Mouse (Mus musculus): ENCODE measurements around the gene Itih5. TPM values are rescaled to one million over a fixed set of nuclear protein-coding genes. Genes with fewer than 3 reads are reported as not detected.
A peak's percentile ranks its signal among the peaks of the same experiment; 100 is the strongest.

The Itih5 gene
- polyA plus RNA-seq, 1 experiment from 2014 or later, result 1.4 TPM

GRCm38 (mm10) chr2:10200736-10201285, 47.4 kb downstream of the Itih5 start:
- Histone ChIP-seq H3K27me3 (ENCODE audit: control insufficient read depth, insufficient read depth, low read length) (no peaks in the 10 kb centered on the region), H3K4me3 (ENCODE audit: low read depth, low read length) (no peak overlapping the region), H3K36me3 (ENCODE audit: control insufficient read depth, insufficient read depth, low read length) (no peaks in the 10 kb centered on the region), H3K27ac (ENCODE audit: low read depth, low read length) (no peak overlapping the region), H3K4me1 (ENCODE audit: control insufficient read depth, insufficient read depth, low read length) (no peaks in the 10 kb centered on the region), H3K9me3 (ENCODE audit: control insufficient read depth, low read length) (no peaks in the 10 kb centered on the region), H3K9ac (replicated peaks; ENCODE audit: low read depth, low read length) (no peak overlapping the region), H3K4me2 (ENCODE audit: low read depth, low read length) (no peak overlapping the region)
- no peak for ATAC-seq (ENCODE audit: low read depth)
- 74% methylated on average over 3 of the region's 3 CpGs for WGBS

- ATAC-seq (ENCODE audit: low read depth), result no peak
- WGBS, result 78% methylated on average over 3 of the region's 3 CpGs
- H3K27me3 ChIP-seq (ENCODE audit: control insufficient read depth, insufficient read depth, low read length), result no peaks in the 10 kb centered on the region
- no peaks in the 10 kb centered on the region for H3K9me3 ChIP-seq (ENCODE audit: control insufficient read depth, low read length)
- no peak overlapping the region for H3K9ac ChIP-seq (replicated peaks; ENCODE audit: low read depth, low read length)
- no peaks in the 10 kb centered on the region for H3K4me1 ChIP-seq (ENCODE audit: control insufficient read depth, insufficient read depth, low read length)
- H3K27ac ChIP-seq (ENCODE audit: low read depth, low read length), result no peak overlapping the region
- H3K4me2 ChIP-seq (ENCODE audit: low read depth, low read length), result no peak overlapping the region
- no peaks in the 10 kb centered on the region for H3K36me3 ChIP-seq (ENCODE audit: control insufficient read depth, insufficient read depth, low read length)
- no peak overlapping the region for H3K4me3 ChIP-seq (ENCODE audit: low read depth, low read length)
Observed at GRCm38 (mm10) chr2:10204301-10204700, 50.9 kb downstream of the Itih5 start.

- 88% methylated on average over 12 of the region's 12 CpGs for WGBS
- H3K4me2 ChIP-seq (ENCODE audit: low read depth, low read length), result no peak overlapping the region
- no peak for ATAC-seq (ENCODE audit: low read depth)
- H3K9ac ChIP-seq (replicated peaks; ENCODE audit: low read depth, low read length), result no peak overlapping the region
- H3K4me1 ChIP-seq (ENCODE audit: control insufficient read depth, insufficient read depth, low read length), result no peaks in the 10 kb centered on the region
- no peaks in the 10 kb centered on the region for H3K27me3 ChIP-seq (ENCODE audit: control insufficient read depth, insufficient read depth, low read length)
- H3K4me3 ChIP-seq (ENCODE audit: low read depth, low read length), result no peak overlapping the region
- no peaks in the 10 kb centered on the region for H3K9me3 ChIP-seq (ENCODE audit: control insufficient read depth, low read length)
- no peaks in the 10 kb centered on the region for H3K36me3 ChIP-seq (ENCODE audit: control insufficient read depth, insufficient read depth, low read length)
- no peak overlapping the region for H3K27ac ChIP-seq (ENCODE audit: low read depth, low read length)
Observed at GRCm38 (mm10) chr2:10213468-10213867, 60.1 kb downstream of the Itih5 start.

GRCm38 (mm10) chr2:10215876-10216565, 62.6 kb downstream of the Itih5 start:
- H3K9ac ChIP-seq (replicated peaks; ENCODE audit: low read depth, low read length), result no peak overlapping the region
- ATAC-seq (ENCODE audit: low read depth), result 0 out of 2 replicates have a peak, but pooled peaks have one; percentile 18
- no peaks in the 10 kb centered on the region for H3K36me3 ChIP-seq (ENCODE audit: control insufficient read depth, insufficient read depth, low read length)
- H3K9me3 ChIP-seq (ENCODE audit: control insufficient read depth, low read length), result no peaks in the 10 kb centered on the region
- WGBS, result 79% methylated on average over 7 of the region's 7 CpGs
- H3K4me1 ChIP-seq (ENCODE audit: control insufficient read depth, insufficient read depth, low read length), result no peaks in the 10 kb centered on the region
- no peak overlapping the region for H3K27ac ChIP-seq (ENCODE audit: low read depth, low read length)
- H3K4me3 ChIP-seq (ENCODE audit: low read depth, low read length), result no peak overlapping the region
- no peaks in the 10 kb centered on the region for H3K27me3 ChIP-seq (ENCODE audit: control insufficient read depth, insufficient read depth, low read length)
- no peak overlapping the region for H3K4me2 ChIP-seq (ENCODE audit: low read depth, low read length)

GRCm38 (mm10) chr2:10216566-10217247, 63.3 kb downstream of the Itih5 start:
- WGBS, result 35% methylated on average over 7 of the region's 7 CpGs
- H3K9ac ChIP-seq (replicated peaks; ENCODE audit: low read depth, low read length), result no peak overlapping the region
- H3K27ac ChIP-seq (ENCODE audit: low read depth, low read length), result no peak overlapping the region
- H3K4me1 ChIP-seq (ENCODE audit: control insufficient read depth, insufficient read depth, low read length), result no peaks in the 10 kb centered on the region
- no peaks in the 10 kb centered on the region for H3K36me3 ChIP-seq (ENCODE audit: control insufficient read depth, insufficient read depth, low read length)
- H3K9me3 ChIP-seq (ENCODE audit: control insufficient read depth, low read length), result no peaks in the 10 kb centered on the region
- no peak overlapping the region for H3K4me3 ChIP-seq (ENCODE audit: low read depth, low read length)
- no peaks in the 10 kb centered on the region for H3K27me3 ChIP-seq (ENCODE audit: control insufficient read depth, insufficient read depth, low read length)
- no peak overlapping the region for H3K4me2 ChIP-seq (ENCODE audit: low read depth, low read length)
- ATAC-seq (ENCODE audit: low read depth), result peak; percentile 84

GRCm38 (mm10) chr2:10221862-10222261, 68.5 kb downstream of the Itih5 start:
- Histone ChIP-seq H3K27me3 (ENCODE audit: control insufficient read depth, insufficient read depth, low read length) (no peaks in the 10 kb centered on the region), H3K4me1 (ENCODE audit: control insufficient read depth, insufficient read depth, low read length) (no peaks in the 10 kb centered on the region), H3K4me3 (ENCODE audit: low read depth, low read length) (no peak overlapping the region), H3K9me3 (ENCODE audit: control insufficient read depth, low read length) (no peaks in the 10 kb centered on the region), H3K4me2 (ENCODE audit: low read depth, low read length) (no peak overlapping the region), H3K36me3 (ENCODE audit: control insufficient read depth, insufficient read depth, low read length) (no peaks in the 10 kb centered on the region), H3K27ac (ENCODE audit: low read depth, low read length) (no peak overlapping the region), H3K9ac (replicated peaks; ENCODE audit: low read depth, low read length) (no peak overlapping the region)
- ATAC-seq (ENCODE audit: low read depth), result no peak
- 92% methylated on average over 4 of the region's 4 CpGs for WGBS

- no peak overlapping the region for H3K4me2 ChIP-seq (ENCODE audit: low read depth, low read length)
- WGBS, result 94% methylated on average over 1 of the region's 1 CpGs
Observed at GRCm38 (mm10) chr2:10226907-10227306, 73.5 kb downstream of the Itih5 start.

GRCm38 (mm10) chr2:10231971-10232370, 78.6 kb downstream of the Itih5 start:
- Histone ChIP-seq H3K27ac (ENCODE audit: low read depth, low read length) (no peak overlapping the region), H3K4me1 (ENCODE audit: control insufficient read depth, insufficient read depth, low read length) (no peaks in the 10 kb centered on the region), H3K4me2 (ENCODE audit: low read depth, low read length) (no peak overlapping the region), H3K9ac (replicated peaks; ENCODE audit: low read depth, low read length) (no peak overlapping the region), H3K36me3 (ENCODE audit: control insufficient read depth, insufficient read depth, low read length) (no peaks in the 10 kb centered on the region), H3K4me3 (ENCODE audit: low read depth, low read length) (no peak overlapping the region), H3K9me3 (ENCODE audit: control insufficient read depth, low read length) (no peaks in the 10 kb centered on the region), H3K27me3 (ENCODE audit: control insufficient read depth, insufficient read depth, low read length) (no peaks in the 10 kb centered on the region)
- no peak for ATAC-seq (ENCODE audit: low read depth)
- WGBS, result 80% methylated on average over 6 of the region's 6 CpGs

More at GRCm38 (mm10) chr2:10226907-10227306, 73.5 kb downstream of the Itih5 start:
- H3K27me3 ChIP-seq (ENCODE audit: control insufficient read depth, insufficient read depth, low read length), result no peaks in the 10 kb centered on the region
- H3K9ac ChIP-seq (replicated peaks; ENCODE audit: low read depth, low read length), result no peak overlapping the region
- H3K36me3 ChIP-seq (ENCODE audit: control insufficient read depth, insufficient read depth, low read length), result no peaks in the 10 kb centered on the region
- H3K4me3 ChIP-seq (ENCODE audit: low read depth, low read length), result no peak overlapping the region
- H3K27ac ChIP-seq (ENCODE audit: low read depth, low read length), result no peak overlapping the region
- no peaks in the 10 kb centered on the region for H3K9me3 ChIP-seq (ENCODE audit: control insufficient read depth, low read length)
- ATAC-seq (ENCODE audit: low read depth), result no peak
- no peaks in the 10 kb centered on the region for H3K4me1 ChIP-seq (ENCODE audit: control insufficient read depth, insufficient read depth, low read length)

- H3K4me1 ChIP-seq (ENCODE audit: control insufficient read depth, insufficient read depth, low read length), result no peaks in the 10 kb centered on the region
- H3K27ac ChIP-seq (ENCODE audit: low read depth, low read length), result no peak overlapping the region
- ATAC-seq (ENCODE audit: low read depth), result no peak
- no peak overlapping the region for H3K4me2 ChIP-seq (ENCODE audit: low read depth, low read length)
- no peak overlapping the region for H3K4me3 ChIP-seq (ENCODE audit: low read depth, low read length)
- no peak overlapping the region for H3K9ac ChIP-seq (replicated peaks; ENCODE audit: low read depth, low read length)
- 95% methylated on average over 2 of the region's 2 CpGs for WGBS
- H3K27me3 ChIP-seq (ENCODE audit: control insufficient read depth, insufficient read depth, low read length), result no peaks in the 10 kb centered on the region
- H3K9me3 ChIP-seq (ENCODE audit: control insufficient read depth, low read length), result no peaks in the 10 kb centered on the region
- no peaks in the 10 kb centered on the region for H3K36me3 ChIP-seq (ENCODE audit: control insufficient read depth, insufficient read depth, low read length)
Observed at GRCm38 (mm10) chr2:10236554-10236953, 83.2 kb downstream of the Itih5 start.
